Mouse (Mus musculus) right cerebral cortex, postnatal 25 days (tissue): ENCODE measurements around the gene Atf7ip.
A peak's percentile ranks its signal among the peaks of the same experiment; 100 is the strongest.
"Not testable (repeated sequence)": the region's sequence is repeated elsewhere in the genome, so short reads cannot be mapped to it uniquely, and the experiment has no call there.

Experiments
- DNase-seq: peaks from one replicate; pipeline ENCODE4 v3.0.0; 2022

Gene Atf7ip

DNA sequence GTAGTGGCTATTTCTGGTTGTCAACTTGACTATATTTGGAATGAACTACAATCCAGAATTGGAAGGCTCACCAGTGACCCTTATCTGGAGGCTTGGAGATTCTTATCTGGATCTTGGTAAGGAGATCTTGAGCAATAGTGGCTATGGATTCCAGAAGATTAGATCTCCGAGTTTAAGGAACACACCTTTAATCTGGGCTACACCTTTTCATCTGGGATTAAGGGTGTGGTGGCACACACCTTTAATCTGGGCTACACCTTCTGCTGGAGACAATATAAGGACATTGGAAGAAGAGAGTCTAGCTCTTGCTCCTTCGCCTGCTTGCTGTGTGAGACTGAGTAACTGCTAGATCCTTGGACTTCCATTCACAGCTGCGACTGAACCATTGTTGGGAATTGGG, at the start of gene Atf7ip:
Gene Atf7ip (plus strand): TSS at position 301 of the 400 bp plus-strand sequence.
- not testable (repeated sequence) for DNase-seq

DNA sequence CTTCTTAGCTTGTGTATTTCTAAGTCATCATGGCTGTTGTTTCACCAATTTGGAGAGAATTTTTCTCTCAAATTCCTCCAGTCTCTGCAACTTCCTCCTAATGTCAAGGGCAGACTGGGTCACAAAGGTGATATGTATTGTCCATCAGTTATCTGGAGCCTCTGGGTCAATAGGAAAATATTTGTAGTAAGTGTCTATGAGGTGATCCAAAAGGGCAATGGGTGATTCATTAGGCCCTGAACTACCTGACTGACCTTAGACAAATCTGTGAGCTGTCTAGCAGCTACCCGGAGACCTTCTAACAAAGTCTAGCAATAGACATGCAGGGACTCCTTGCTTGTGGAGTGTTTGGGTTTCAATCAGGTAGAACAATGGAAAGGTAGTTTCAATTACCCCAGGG, 49.7 kb upstream of the Atf7ip start:
- no peak for DNase-seq

DNA sequence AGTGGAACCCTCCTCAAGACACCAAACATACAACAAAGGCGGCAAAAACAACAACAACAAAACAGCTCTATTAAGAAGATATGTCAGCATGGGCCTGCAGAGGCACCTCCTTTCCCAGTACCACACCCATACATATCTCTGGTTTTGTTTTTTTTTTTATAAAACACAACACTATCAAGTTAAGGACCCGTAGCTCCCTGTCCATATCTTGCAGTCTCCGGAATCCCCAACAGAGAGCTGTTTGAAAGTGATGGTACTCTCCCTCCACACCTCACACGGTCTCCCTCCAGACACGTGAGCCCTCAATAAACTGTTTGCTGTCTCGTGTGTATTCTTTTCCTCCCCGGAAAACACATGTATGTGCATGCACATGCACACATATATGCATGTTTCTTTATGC, 46.8 kb upstream of the Atf7ip start:
- no peak for DNase-seq

DNA sequence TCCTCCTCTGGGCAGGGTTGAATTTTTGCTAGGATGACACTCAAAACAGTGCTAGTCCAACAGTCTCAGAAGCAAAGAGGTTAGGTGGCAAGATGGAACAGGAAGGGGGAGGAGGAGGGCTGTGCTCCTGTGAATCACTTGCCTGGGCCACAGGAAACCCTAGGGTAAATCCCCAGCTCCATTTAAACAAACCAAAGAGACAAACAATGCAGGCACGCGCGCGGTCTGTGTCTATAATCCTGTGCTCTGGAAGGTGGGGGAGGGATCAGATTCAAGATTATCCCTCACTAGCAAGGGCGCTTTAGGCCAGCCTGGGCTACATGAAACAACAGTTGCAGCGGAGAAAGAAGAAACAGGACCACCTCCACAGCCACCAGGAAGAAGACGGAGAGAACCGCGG, 42.5 kb upstream of the Atf7ip start:
- DNase-seq = no peak

DNA sequence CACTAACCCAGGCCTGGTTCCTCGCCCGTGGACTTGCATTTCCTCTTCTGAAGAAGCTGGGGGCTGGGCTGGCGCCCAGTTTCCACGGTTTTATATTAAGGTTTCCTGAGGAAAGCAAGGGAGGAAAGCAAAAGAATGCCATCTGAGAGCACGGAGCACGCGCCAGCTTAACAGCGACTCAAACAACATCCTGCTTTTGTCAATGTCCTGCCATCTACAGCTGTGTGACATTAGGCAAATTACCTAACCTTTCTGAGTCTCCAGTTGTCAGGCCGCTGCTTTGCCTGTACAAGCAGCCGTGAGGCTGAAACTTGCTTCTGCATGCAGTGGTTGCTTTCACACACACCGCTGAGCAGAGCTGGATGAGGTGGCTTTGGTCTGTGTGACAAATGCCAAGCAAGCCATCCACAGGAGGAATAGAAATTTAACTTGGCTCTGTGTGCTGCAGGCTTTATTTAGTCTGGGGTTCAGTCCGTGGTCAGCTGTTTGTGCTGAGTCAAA, 41.8 kb upstream of the Atf7ip start:
- no peak for DNase-seq

DNA sequence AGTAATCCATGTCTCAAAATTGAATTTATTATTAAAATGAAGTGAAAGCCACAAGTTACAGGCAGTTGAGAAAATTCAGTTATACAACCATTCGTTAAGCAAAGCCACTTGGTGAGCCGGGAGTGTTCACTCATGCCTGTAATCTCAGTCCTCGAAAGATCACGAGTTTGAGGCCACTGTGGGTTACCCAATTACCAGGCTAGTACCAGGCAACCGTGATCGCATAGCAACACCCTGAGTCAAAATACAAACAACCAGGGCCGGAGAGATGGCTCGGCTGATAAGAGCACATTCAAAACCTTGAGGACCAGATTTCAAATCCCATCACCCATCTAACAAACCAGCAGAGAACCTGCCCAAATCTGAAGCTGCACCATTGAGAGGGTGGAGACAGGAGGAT, 40.9 kb upstream of the Atf7ip start:
- DNase-seq = no peak

DNA sequence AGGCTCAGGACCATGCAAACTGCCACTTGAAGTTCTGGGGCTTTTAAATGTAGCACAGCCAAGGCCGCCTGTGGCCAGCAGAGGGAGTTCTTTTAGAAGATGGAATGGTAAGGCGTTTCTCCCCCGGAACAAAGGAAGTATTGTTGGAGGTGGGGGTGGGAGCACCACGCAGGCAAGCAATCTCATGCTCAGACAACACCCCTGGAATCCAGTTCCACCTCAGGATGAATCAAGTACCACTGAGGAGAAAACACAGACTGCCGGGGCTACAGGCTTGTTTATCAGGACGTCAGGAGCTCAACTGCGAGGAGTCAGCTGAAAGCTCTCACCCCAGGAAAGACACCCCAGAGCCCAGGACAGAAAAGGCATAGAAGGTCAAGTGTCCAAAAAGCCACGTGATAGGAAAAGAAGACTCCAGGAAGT, 40.0 kb upstream of the Atf7ip start:
- DNase-seq = peak; percentile 53

DNA sequence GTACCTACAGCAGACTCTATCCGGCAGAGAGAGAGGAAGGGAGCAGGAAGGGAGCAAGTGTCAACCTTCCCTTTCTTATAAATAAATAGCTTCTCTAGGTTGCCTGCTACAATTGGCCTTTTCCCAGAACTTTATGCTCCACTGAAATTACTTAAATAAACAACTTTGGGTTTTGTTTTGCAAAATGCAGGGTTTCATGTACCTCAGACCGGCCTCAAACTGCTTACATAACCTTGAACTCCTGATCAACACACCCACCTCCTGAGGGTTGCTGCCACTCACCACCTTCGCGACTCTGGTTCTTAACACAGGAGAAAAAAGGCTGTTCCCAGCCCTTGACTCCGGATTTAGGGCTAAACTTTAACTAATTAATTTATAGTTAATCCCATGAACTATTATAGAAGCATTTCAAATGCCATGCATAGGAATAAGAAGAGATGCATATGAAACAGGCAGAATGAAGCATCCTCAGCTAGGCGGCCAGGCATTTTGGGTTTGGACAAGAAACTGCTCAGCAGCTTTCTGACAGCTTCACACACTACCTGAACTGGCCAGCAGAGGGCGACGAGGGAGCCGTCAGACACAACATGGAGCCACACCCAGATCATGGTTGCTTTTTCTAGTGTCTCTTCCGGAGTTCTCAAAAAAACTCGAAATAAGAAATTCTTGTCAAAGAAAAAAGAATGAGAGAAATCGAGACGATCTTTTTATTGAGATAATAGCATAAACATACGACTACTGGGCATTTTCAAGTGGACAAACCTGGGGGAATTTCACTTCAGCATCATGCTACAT, 38.8 kb upstream of the Atf7ip start:
- peak; percentile 79 for DNase-seq

DNA sequence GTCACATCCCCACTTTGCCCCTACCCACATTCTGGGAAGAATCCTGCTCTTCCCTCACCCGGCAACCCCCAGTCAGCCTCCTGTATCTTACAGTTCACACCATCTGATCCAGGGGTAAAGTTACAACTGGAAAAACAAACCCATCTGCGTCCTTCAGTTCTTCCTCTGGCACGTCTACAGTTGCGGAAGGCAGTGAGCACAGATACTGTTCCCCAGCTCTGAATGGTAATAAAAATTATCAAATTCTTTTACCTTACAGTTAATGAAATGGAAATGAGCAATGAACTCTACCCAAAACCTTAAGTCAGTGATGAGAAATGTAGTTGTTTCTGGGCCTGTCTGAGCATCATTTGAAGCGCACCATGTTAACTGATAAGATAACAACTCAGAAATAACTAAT, 38.1 kb upstream of the Atf7ip start:
- DNase-seq = no peak

DNA sequence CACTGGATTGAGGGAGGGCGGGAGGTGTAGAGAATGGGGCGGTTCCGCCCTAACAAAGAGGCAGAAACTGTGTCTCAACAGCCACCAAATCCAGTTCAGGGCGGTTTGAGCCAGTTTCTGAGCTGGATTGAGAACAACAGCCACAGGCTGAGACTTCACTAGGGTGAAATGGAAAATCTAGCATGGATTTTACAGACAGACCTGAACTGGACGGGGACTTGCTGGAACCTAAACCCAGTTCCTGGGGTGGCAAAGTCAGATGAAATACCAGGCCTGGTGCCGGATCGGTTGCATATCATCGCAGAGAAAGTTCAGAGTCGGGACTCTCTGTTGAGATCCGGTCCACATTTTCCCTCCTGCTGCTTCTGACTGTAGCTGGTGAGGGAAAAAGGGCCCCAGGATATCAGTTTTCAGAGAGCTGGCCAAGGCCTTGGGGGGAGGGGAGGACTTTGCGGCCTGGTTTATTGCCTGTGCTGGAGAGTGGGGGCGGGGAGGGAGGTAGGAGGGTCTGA, 37.5 kb upstream of the Atf7ip start:
- peak; percentile 84 for DNase-seq

DNA sequence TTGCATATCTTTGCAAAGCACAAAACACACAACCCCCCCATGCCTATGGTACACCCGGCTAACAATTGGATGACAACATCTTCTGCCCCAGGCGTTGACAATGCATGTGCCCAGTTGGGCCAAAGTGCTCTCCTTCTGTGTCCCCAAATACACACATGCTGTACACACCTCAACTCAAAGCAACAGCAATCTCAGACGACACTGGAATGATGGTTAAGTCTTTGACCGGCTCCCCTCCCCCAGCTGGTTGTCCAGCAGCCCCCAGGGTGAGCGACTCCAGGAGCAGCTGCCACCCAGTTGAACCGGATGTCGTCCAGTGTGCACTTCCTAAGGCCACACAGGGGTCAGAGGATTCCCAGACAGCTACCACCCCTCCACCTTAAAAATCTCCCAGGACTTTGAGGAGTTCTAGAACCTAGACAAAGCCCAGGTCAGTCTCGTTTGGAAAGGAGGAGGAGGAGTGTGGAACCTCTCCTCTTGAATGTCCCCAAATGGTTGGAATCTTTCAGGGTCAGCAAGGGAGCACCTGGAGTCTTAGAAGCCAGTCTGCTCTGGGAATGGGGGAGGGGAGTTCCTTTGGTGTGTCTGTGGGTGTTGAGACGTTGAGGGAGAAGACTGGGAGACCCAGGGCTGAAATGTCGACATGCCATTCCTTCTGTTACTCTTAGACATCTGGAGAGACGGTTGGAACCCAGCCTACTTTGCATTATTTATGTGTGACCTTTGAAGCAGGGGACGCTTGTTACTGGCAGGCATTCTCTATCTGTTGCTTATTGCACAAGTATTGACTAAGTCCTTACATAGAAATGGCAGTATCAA, 36.8 kb upstream of the Atf7ip start:
- peak; percentile 28 for DNase-seq

DNA sequence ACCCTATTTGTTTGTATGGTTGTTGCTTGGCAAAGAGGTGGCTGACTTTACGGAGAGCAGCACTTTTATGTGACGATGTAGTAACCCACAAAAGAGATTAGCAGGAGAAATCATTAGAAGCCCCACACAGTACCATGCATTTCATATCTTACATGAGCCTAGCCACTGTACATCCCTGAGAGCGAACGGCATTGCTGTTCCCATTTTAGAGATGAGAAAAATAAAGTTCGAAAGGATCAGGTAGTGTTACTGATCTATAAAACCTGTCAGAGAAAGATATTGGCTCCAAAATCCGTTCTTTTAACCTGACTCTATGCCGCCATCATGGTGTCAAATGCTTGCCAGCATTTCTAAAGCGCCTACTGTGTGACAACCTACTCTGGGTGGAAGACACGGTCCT, 36.2 kb upstream of the Atf7ip start:
- no peak for DNase-seq

DNA sequence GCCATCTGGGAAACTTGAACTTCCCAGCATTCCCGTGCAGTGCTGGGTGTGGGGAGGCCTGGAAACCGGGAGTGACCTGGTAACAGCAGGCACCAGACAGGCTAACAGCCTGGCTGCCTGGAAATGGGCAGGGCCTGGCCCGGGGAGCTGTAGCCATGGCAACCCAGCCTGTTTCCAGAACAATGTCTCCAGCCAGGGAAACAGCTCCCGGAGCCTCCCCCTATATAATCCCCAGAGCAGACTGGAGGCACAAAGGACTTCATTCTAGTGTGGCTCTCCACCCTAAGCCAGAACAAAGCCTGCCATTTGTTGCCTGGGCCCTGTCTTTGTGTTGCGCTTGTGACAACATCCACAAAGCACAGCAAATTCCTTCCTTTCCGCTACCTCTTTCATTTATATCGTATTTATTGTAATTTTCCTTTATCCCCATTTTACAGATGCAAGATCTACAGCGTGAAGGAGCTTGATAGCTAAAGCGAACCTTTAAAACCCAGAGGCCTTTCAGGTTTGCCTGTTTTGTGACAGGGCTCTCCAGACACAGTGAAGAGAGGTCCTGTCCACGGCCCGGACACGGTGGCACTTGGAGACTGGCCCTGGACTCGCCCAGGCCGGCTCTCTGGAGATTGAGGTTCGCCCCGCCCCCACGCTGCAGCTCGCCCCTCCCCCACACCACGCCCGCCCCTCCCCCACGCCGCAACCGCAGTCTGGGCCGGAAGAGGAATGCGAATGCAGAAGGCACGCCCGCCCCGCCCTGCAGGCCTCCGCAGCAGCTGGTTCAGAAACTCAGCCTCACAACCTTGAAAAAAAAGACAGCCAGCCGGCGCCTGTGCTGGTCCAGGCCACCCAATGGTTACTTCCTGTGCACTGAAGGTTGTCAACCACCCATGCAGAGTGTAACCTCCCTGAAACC, 35.4 kb upstream of the Atf7ip start:
- peak; percentile 75 for DNase-seq

DNA sequence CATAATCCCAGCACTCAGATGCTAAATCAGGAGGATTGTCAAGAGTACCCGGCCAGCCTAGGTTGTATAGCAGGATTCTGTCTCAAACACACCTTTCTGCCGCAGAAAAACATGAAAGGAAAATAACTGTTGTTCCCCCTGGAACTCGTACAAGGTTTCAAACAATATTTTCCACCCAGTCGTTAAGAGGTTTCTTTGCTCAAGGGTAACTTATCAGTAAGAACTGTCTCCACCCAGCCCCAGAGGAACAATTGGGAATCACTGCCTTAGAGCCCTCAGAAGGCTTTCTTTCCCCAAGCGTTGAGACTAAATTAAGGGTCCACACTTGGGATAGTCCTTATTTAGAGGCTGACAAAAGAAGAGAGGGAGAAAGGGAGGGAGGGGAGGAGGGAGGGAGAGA, 34.4 kb upstream of the Atf7ip start:
- no peak for DNase-seq

DNA sequence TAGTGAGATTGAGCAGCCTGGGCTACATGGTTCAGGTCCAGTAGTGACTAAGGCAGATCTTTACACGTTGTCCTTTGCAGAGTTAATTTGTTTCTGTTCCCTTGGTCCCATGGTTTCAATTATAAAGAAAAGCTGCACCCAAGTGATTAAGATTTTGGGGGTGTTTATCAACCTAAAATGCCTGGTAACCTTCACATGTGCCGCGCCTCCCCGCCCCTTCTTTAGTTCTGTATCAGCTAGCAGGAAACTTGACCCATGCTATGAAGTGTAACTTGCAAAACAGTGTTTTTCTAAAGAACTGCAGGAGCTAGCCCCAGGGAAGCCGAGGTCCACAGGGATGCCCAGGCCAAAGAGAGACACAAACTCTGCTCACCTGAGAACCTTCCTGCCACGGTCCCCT, 33.2 kb upstream of the Atf7ip start:
- DNase-seq = no peak

DNA sequence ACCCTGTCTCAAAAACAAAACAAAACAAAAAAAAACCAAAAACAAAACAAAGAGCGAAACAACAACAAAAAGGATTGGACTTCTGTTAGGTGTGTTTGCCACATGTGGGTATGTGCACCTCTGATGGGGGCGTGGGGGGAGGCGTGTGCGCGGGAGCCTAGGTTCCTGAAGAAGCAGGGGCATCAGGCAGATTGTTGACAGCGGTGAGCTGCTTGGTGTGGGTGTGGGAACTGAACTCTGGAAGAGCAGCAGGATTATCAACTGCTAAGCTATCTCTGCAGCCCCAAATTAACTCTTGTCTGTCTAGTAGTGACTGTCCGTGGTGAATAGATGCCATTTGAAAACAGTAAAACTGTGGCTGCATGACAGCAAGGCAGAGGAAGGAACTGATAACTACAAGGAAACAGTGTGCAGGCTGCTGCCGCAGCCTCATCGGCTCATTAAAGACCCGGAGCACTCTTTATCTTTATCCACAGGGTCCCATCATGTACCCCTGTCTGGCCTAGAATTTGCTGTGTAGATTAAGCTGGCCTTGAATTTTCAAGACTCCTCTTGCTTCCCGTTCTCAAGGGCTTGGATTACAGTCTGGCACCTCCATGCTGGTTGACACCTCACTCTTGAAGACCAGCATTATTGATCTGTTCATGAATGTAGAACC, 32.4 kb upstream of the Atf7ip start:
- no peak for DNase-seq

DNA sequence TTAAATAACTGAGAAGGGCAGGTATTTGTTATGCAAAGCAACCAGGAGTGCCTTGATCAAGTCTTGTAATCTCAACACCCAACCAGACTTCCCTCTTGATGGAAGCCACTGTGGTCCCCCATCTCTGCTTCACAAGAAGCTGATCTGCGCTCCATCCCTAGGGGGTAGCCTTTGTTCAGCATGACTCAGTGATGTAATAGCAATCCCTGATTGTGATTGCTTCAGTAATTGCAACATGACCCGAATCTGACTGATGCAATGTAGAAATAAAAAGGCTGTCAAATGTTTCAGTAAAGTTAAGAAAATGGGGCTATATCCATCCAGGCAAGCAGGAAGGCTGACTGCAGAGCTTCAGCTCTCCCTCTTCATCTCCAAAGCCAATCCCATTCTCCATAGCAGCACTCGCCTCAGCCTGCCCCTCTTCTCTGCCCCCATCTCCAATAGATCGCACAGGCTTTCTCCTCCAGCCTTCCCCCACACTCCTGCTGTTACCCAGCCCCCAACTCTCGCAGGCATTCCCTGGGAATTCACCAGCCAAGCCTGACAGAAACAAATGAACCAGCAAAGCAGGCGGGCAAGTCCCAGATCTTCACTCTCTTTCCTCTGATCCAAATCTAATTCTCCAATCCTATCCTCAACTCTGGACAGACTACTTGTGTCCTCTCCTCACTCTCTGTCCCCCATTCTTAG, 30.7 kb upstream of the Atf7ip start:
- no peak for DNase-seq

DNA sequence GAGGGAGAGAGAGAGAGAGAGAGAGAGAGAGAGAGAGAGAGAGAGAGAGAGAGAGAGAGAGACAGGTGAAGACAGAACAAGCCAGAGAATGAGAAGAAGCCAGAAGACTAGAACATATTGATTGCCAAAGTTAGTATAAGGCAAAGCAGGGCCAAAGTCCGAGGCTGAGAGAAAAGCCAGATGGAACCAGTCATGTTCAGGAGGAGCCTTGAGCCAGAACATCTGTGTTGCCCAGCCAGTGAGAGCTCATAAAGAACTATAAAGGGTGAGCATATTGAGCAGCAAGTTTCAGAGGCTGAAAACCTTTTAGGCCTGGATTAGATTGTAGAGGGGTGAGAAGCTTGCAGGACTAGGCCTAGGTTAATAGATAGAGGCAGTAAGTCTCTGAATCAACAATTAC, 28.1 kb upstream of the Atf7ip start:
- no peak for DNase-seq

DNA sequence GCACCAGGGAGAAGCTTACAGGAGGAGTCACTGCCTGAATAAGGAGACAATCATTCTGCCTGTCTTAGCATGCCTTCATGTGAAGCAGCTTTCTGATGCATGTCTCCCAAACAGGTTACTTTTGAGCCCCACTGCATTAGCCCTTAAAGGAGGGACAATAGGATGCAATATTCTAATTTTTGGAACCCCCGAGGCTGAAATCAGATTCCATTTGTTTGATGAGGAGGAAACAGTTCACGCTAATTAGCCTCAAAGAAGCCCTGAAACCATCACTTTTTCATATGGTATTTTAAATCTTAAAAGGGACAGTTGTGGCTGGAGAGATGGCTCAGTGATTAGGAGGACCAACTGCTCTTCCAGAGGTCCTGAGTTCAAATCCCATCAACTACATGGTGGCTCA, 22.4 kb upstream of the Atf7ip start:
- DNase-seq = no peak

DNA sequence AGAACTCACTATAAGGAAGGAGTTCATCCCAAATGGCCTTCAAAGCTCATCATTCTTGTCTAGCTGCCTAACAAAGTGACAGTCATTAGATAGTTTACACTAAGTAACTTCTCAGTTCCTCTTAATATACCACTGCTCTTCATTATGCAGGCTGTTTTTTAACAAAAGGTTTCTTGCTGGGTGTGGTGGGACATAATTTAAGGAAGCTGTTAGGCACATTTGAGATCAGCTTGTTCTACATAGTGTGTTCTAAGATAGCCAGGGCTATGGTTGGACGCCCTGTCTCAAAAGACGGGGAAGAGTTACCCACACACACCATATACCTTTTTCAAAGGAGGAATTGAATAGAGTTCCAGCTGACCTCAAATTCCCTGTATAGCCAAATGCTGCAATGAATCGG, 21.9 kb upstream of the Atf7ip start:
- no peak for DNase-seq

DNA sequence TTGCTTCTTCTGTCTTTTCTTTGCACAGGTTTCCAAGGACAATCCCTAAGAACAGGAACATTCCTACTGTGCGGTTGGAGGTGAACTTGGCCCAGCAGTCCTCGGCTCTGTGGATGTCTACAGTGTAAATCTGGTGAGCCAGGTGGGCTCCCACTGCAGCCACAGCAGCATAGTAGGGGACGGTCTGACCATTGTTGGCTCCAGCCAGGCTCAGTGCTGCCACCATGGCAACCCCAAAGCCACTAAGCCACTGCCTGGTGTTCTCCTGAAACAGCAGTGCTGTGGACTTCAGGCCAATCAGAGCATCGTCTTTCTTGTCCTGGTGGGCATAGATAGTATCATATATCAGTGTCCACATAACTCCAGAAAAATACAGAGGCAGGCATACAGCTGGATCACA, 19.8 kb upstream of the Atf7ip start:
- no peak for DNase-seq
